24 mouse cellular contexts compared by ENCODE assay signal in genomic region chr17:33829561-33829960, GRCm38 (mm10). TPM values are rescaled to one million over a fixed set of nuclear protein-coding genes. Genes with fewer than 3 reads are reported as not detected.
DNase-seq lines count a peak whose midpoint lies in the region; ATAC-seq and TF ChIP-seq lines count a peak whose summit lies in the region.
"Had no signal": no experiment of that assay in that cellular context is flagged by ENCODE, and none has a peak within 500 bp of the region (broad histone marks: within the 10 kb centered on the region; RNA-seq: fewer than 3 reads in every experiment).

No protein-coding gene starts in this region.

- H3K36me3 ChIP-seq in heart, embryonic 12.5 days, result peaks cover 56% of the 10 kb centered on the region
- peaks cover 67% of the 10 kb centered on the region for H3K36me3 ChIP-seq in heart, embryonic 10.5 days
- H3K36me3 ChIP-seq in liver, embryonic 16.5 days (ENCODE audit: control insufficient read depth, insufficient read depth), result peaks cover 15% of the 10 kb centered on the region

- H3K27ac ChIP-seq in heart, embryonic 12.5 days (ENCODE audit: poor library complexity, severe bottlenecking), result peak overlapping the region; percentile 14; the same call in 1 of the 2 replicates
- H3K27ac ChIP-seq in heart, embryonic 10.5 days, result no peak overlapping the region
- H3K27ac ChIP-seq in left cerebral cortex, adult 2 months, result peak overlapping the region; percentile 58; the same call in 1 of the 2 replicates
- peak overlapping the region; percentile 55; the same call in 1 of the 2 replicates for H3K27ac ChIP-seq in liver, embryonic 16.5 days (ENCODE audit: low read length)
- H3K27ac ChIP-seq: forebrain, embryonic 10.5 days; hindbrain, embryonic 10.5 days had no signal

- H3K9me3 ChIP-seq in heart, embryonic 12.5 days (replicated peaks), result no peaks in the 10 kb centered on the region
- H3K9me3 ChIP-seq in heart, embryonic 10.5 days, result no peaks in the 10 kb centered on the region
- no peaks in the 10 kb centered on the region for H3K9me3 ChIP-seq in liver, embryonic 16.5 days (replicated peaks; ENCODE audit: control insufficient read depth, low read length)
- H3K9me3 ChIP-seq: forebrain, embryonic 10.5 days; G1E; hindbrain, embryonic 10.5 days had no signal

- DNase-seq in adrenal gland, adult (ENCODE audit: inconsistent age in 2 of 2, low spot score in 1 of 2), result peak; percentile 31 to 61
- DNase-seq in adrenal gland, postnatal 4 days (ENCODE audit: low spot score in 2 of 2), result no peak
- DNase-seq in heart, embryonic 10.5 days (ENCODE audit: low spot score), result no peak
- DNase-seq in left cerebral cortex, adult 2 months (ENCODE audit: extremely low spot score in 1 of 2, low spot score in 2 of 2), result no peak
- DNase-seq in left cerebral cortex, postnatal 36 days (ENCODE audit: low spot score in 2 of 2), result no peak
- DNase-seq in c-Kit-positive CD71-positive TER-119-positive erythroid progenitor cells, embryonic 14.5 days (ENCODE audit: low spot score), result no peak
- DNase-seq: retina, postnatal 1 day; right cerebral cortex, postnatal 4 days; thymus, postnatal 4 days had no signal

- no peak for ATAC-seq in heart, embryonic 12.5 days (ENCODE audit: insufficient number of reproducible peaks, low FRiP score)
- no peak for ATAC-seq in liver, embryonic 16.5 days (ENCODE audit: low read depth)
- ATAC-seq: CD4-positive, CD25-positive, alpha-beta regulatory T cell, adult 4 months had no signal

- no peaks in the 10 kb centered on the region for H3K27me3 ChIP-seq in heart, embryonic 12.5 days (replicated peaks)
- no peaks in the 10 kb centered on the region for H3K27me3 ChIP-seq in heart, embryonic 10.5 days (ENCODE audit: insufficient read depth, poor library complexity, severe bottlenecking)
- no peaks in the 10 kb centered on the region for H3K27me3 ChIP-seq in liver, embryonic 16.5 days (ENCODE audit: control insufficient read depth, insufficient read depth, low read depth, low read length)

- no peak overlapping the region for H3K4me3 ChIP-seq in heart, embryonic 12.5 days
- H3K4me3 ChIP-seq in heart, embryonic 10.5 days, result no peak overlapping the region
- no peak overlapping the region for H3K4me3 ChIP-seq in left cerebral cortex, adult 2 months
- no peak overlapping the region for H3K4me3 ChIP-seq in liver, embryonic 16.5 days (ENCODE audit: low read depth, low read length)
- H3K4me3 ChIP-seq: forebrain, embryonic 10.5 days; hindbrain, embryonic 10.5 days had no signal

- 92% methylated on average over 10 of the region's 10 CpGs for WGBS in heart, embryonic 12.5 days
- WGBS in heart, embryonic 10.5 days, result 92% methylated on average over 10 of the region's 10 CpGs
- WGBS in liver, embryonic 16.5 days (ENCODE audit: insufficient replicate concordance), result 79% methylated on average over 10 of the region's 10 CpGs

- intact Hi-C loops in left cerebral cortex, adult 2 months (cut with DNase I), result no loop called here
- intact Hi-C loops in left cerebral cortex, postnatal 36 days (cut with DNase I), result no loop called here

- no peak for TF ChIP-seq CTCF in left cerebral cortex, adult 2 months (IDR thresholded peaks at IDR 0.05)

- H3K4me2 ChIP-seq in heart, embryonic 12.5 days, result no peak overlapping the region
- H3K4me2 ChIP-seq in liver, embryonic 16.5 days (ENCODE audit: low read depth, low read length), result no peak overlapping the region
- H3K4me2 ChIP-seq: midbrain, embryonic 11.5 days had no signal

- H3K4me1 ChIP-seq in heart, embryonic 12.5 days (replicated peaks), result peaks cover 25% of the 10 kb centered on the region
- H3K4me1 ChIP-seq in heart, embryonic 10.5 days, result peaks cover 3% of the 10 kb centered on the region; the same call in 1 of the 2 replicates
- H3K4me1 ChIP-seq in liver, embryonic 16.5 days (ENCODE audit: control insufficient read depth, low read depth, low read length), result peaks cover 18% of the 10 kb centered on the region

- H3K9ac ChIP-seq in heart, embryonic 12.5 days, result no peak overlapping the region
- no peak overlapping the region for H3K9ac ChIP-seq in liver, embryonic 16.5 days (ENCODE audit: low read depth, low read length)

RNA-seq across cellular contexts. Expression of gene Ndufa7, which starts 5.2 kb away (rescaled TPM):
- 100 to 1,000 TPM; 354 to 402 TPM for total RNA-seq in adrenal gland, postnatal 4 days (2021)
- 431 and 466 TPM in 2 replicates for polyA plus RNA-seq in heart, embryonic 12.5 days (2016; fragmentation: Nextera tagmentation; extraction: Ambion mirVana)
- polyA plus RNA-seq in heart, embryonic 10.5 days (2016; fragmentation: Nextera tagmentation; extraction: Ambion mirVana), result 482 and 487 TPM in 2 replicates
- 100 to 1,000 TPM; 190 to 211 TPM for total RNA-seq in left cerebral cortex, adult 2 months (2021)
- 100 to 1,000 TPM; 212 to 213 TPM for total RNA-seq in left cerebral cortex, postnatal 36 days (2021)
- polyA plus RNA-seq in liver, embryonic 16.5 days (2015; fragmentation: Nextera tagmentation; extraction: Ambion mirVana), result 243 and 245 TPM in 2 replicates

RNA-seq across cellular contexts. Expression of gene Rps28, which starts 5.2 kb away (rescaled TPM):
- 1,000 to 10,000 TPM; 1,918 to 2,060 TPM for total RNA-seq in adrenal gland, postnatal 4 days (2021)
- 570 and 574 TPM in 2 replicates for polyA plus RNA-seq in heart, embryonic 12.5 days (2016; fragmentation: Nextera tagmentation; extraction: Ambion mirVana)
- 576 and 657 TPM in 2 replicates for polyA plus RNA-seq in heart, embryonic 10.5 days (2016; fragmentation: Nextera tagmentation; extraction: Ambion mirVana)
- total RNA-seq in left cerebral cortex, adult 2 months (2021), result 100 to 1,000 TPM; 600 to 661 TPM
- total RNA-seq in left cerebral cortex, postnatal 36 days (2021), result 100 to 1,000 TPM; 651 to 708 TPM
- 389 and 463 TPM in 2 replicates for polyA plus RNA-seq in liver, embryonic 16.5 days (2015; fragmentation: Nextera tagmentation; extraction: Ambion mirVana)

RNA-seq across cellular contexts. Expression of gene Cd320, which starts 13.3 kb away (rescaled TPM):
- 10 to 100 TPM; 34.3 to 36.0 TPM for total RNA-seq in adrenal gland, postnatal 4 days (2021)
- 41.5 and 43.8 TPM in 2 replicates for polyA plus RNA-seq in heart, embryonic 12.5 days (2016; fragmentation: Nextera tagmentation; extraction: Ambion mirVana)
- polyA plus RNA-seq in heart, embryonic 10.5 days (2016; fragmentation: Nextera tagmentation; extraction: Ambion mirVana), result 61.6 and 75.7 TPM in 2 replicates
- total RNA-seq in left cerebral cortex, adult 2 months (2021), result 10 to 100 TPM; 19.8 to 26.8 TPM
- total RNA-seq in left cerebral cortex, postnatal 36 days (2021), result 10 to 100 TPM; 24.8 to 27.5 TPM
- polyA plus RNA-seq in liver, embryonic 16.5 days (2015; fragmentation: Nextera tagmentation; extraction: Ambion mirVana), result 11.9 and 12.1 TPM in 2 replicates

RNA-seq across cellular contexts. Expression of gene Kank3, which starts 19.2 kb away (rescaled TPM):
- total RNA-seq in adrenal gland, postnatal 4 days (2021), result 100 to 1,000 TPM; 117 to 136 TPM
- 39.0 and 43.9 TPM in 2 replicates for polyA plus RNA-seq in heart, embryonic 12.5 days (2016; fragmentation: Nextera tagmentation; extraction: Ambion mirVana)
- 37.1 and 47.9 TPM in 2 replicates for polyA plus RNA-seq in heart, embryonic 10.5 days (2016; fragmentation: Nextera tagmentation; extraction: Ambion mirVana)
- total RNA-seq in left cerebral cortex, adult 2 months (2021), result 10 to 100 TPM; 32.3 to 38.7 TPM
- total RNA-seq in left cerebral cortex, postnatal 36 days (2021), result 10 to 100 TPM; 27.0 to 44.8 TPM
- polyA plus RNA-seq in liver, embryonic 16.5 days (2015; fragmentation: Nextera tagmentation; extraction: Ambion mirVana), result 10.0 and 13.7 TPM in 2 replicates

RNA-seq across cellular contexts. Expression of gene Gm7029, which starts 44.1 kb away (rescaled TPM):
- not detected for total RNA-seq in adrenal gland, postnatal 4 days (2021)
- not detected in 2 replicates for polyA plus RNA-seq in heart, embryonic 12.5 days (2016; fragmentation: Nextera tagmentation; extraction: Ambion mirVana)
- polyA plus RNA-seq in heart, embryonic 10.5 days (2016; fragmentation: Nextera tagmentation; extraction: Ambion mirVana), result not detected in 2 replicates
- not detected for total RNA-seq in left cerebral cortex, adult 2 months (2021)
- not detected for total RNA-seq in left cerebral cortex, postnatal 36 days (2021)
- not detected in 2 replicates for polyA plus RNA-seq in liver, embryonic 16.5 days (2015; fragmentation: Nextera tagmentation; extraction: Ambion mirVana)
- total RNA-seq: G1E; gastrocnemius, postnatal 25 days; layer of hippocampus, postnatal 10 days; left cerebral cortex, postnatal 10 days; monocyte, adult 5-6 weeks had no signal
- polyA plus RNA-seq: CD4-positive, CD25-positive, alpha-beta regulatory T cell, adult 4 months; cortical plate, adult 2 months; embryonic facial prominence, embryonic 14.5 days; forebrain, embryonic 10.5 days; G1E; hindbrain, embryonic 10.5 days; limb, embryonic 14.5 days; midbrain, embryonic 11.5 days; neural tube, embryonic 14.5 days had no signal

Comparison
In these comparisons a context has a peak if more than half of its experiments do, and no peak if none do; other contexts are left out.
1. DNase-seq: peak in adrenal gland, adult (2 of 2); none in adrenal gland, postnatal 4 days (0 of 2), heart, embryonic 10.5 days (single experiment), left cerebral cortex, adult 2 months (0 of 2), left cerebral cortex, postnatal 36 days (0 of 2) and c-Kit-positive CD71-positive TER-119-positive erythroid progenitor cells, embryonic 14.5 days (single experiment).